Mouse (Mus musculus): ENCODE data around the gene Dtx4.

DNA sequence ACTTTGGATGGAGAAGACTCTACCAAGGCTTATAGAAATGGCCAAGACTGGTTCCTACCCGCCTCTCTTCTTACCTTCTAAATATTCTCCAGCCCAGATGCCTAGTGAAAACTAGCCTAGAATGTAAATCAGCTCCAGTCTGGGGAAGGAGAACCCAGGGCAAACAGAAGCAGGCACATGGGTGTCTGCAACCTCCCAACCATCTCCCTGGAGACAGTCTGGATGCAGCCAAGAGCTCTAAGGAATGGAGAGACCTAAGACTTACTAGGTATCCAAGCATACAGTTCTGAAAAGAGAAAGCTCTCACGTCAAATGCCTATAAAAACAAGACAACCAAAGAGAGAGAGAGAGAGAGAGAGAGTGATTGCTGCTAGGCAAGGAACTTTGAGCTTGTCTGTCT lies 3.3 kb downstream of the Dtx4 start:
- no peak for TF ChIP-seq POLR2A (IDR thresholded peaks at IDR 0.05; ENCODE audit: borderline replicate concordance, extremely low read depth, low read depth, low read length)
- TF ChIP-seq CTCF (IDR thresholded peaks at IDR 0.05; ENCODE audit: insufficient read depth, low read length), result no peak
